Mouse (Mus musculus): ENCODE results near the gene Ms4a12. TPM values are rescaled to one million over a fixed set of nuclear protein-coding genes. Genes with fewer than 3 reads are reported as not detected.

Ms4a12 gene
- total RNA-seq, 2 experiments from 2014 or later: not detected

Other genes starting within 250 kb of the Ms4a12 start
- gene Ms4a15, start 239.2 kb downstream of the Ms4a12 start, total RNA-seq (2015): not detected in 2 replicates
- gene Ms4a15, start 239.2 kb downstream of the Ms4a12 start, total RNA-seq (2017): not detected in 2 replicates
- not detected in 2 replicates for gene Ms4a18, start 214.4 kb downstream of the Ms4a12 start, total RNA-seq (2015)
- gene Ms4a18, start 214.4 kb downstream of the Ms4a12 start, total RNA-seq (2017): not detected in 2 replicates
- 81.1 and 96.0 TPM in 2 replicates for gene Ms4a8a, start 151.3 kb downstream of the Ms4a12 start, total RNA-seq (2015)
- 52.4 and 55.6 TPM in 2 replicates for gene Ms4a8a, start 151.3 kb downstream of the Ms4a12 start, total RNA-seq (2017)
- gene 1700017D01Rik, start 101.6 kb downstream of the Ms4a12 start, total RNA-seq (2015): not detected in 2 replicates
- not detected in 2 replicates for gene 1700017D01Rik, start 101.6 kb downstream of the Ms4a12 start, total RNA-seq (2017)
- not detected in 2 replicates for gene 1700025F22Rik, start 67.1 kb downstream of the Ms4a12 start, total RNA-seq (2015)
- gene 1700025F22Rik, start 67.1 kb downstream of the Ms4a12 start, total RNA-seq (2017): not detected in 2 replicates
- gene Ms4a13, start 35.7 kb downstream of the Ms4a12 start, total RNA-seq (2015): not detected in 2 replicates
- not detected in 2 replicates for gene Ms4a13, start 35.7 kb downstream of the Ms4a12 start, total RNA-seq (2017)
- 0.07 TPM in 1 of 2 replicates, not detected in the other for gene Ms4a1, start 33.8 kb upstream of the Ms4a12 start, total RNA-seq (2015)
- 0.08 and 0.18 TPM in 2 replicates for gene Ms4a1, start 33.8 kb upstream of the Ms4a12 start, total RNA-seq (2017)
- not detected in 2 replicates for gene Ms4a5, start 51.4 kb upstream of the Ms4a12 start, total RNA-seq (2015)
- gene Ms4a5, start 51.4 kb upstream of the Ms4a12 start, total RNA-seq (2017): not detected in 2 replicates
- gene Ms4a14, start 82.0 kb upstream of the Ms4a12 start, total RNA-seq (2015): 0.09 and 0.13 TPM in 2 replicates
- not detected in 2 replicates for gene Ms4a14, start 82.0 kb upstream of the Ms4a12 start, total RNA-seq (2017)
- gene Ms4a7, start 103.7 kb upstream of the Ms4a12 start, total RNA-seq (2015): 1.7 and 3.0 TPM in 2 replicates
- gene Ms4a7, start 103.7 kb upstream of the Ms4a12 start, total RNA-seq (2017): 1.7 and 2.4 TPM in 2 replicates
- gene Ms4a4a, start 143.1 kb upstream of the Ms4a12 start, total RNA-seq (2015): 35.8 and 41.7 TPM in 2 replicates
- gene Ms4a4a, start 143.1 kb upstream of the Ms4a12 start, total RNA-seq (2017): 6.0 and 7.4 TPM in 2 replicates
- 412 and 535 TPM in 2 replicates for gene Ms4a4c, start 172.3 kb upstream of the Ms4a12 start, total RNA-seq (2015)
- gene Ms4a4c, start 172.3 kb upstream of the Ms4a12 start, total RNA-seq (2017): 446 and 496 TPM in 2 replicates
- gene Ms4a4b, start 211.1 kb upstream of the Ms4a12 start, total RNA-seq (2015): 53.5 and 63.3 TPM in 2 replicates
- gene Ms4a4b, start 211.1 kb upstream of the Ms4a12 start, total RNA-seq (2017): 17.0 and 32.8 TPM in 2 replicates
- gene Ms4a6c, start 236.9 kb upstream of the Ms4a12 start, total RNA-seq (2015): 815 and 879 TPM in 2 replicates
- gene Ms4a6c, start 236.9 kb upstream of the Ms4a12 start, total RNA-seq (2017): 614 and 767 TPM in 2 replicates

Data from megakaryocyte, adult 5-6 weeks (primary cell).